Mouse (Mus musculus) 3T3-L1 (cell line): Measurements from ENCODE around the gene Fam19a1.
A peak's percentile ranks its signal among the peaks of the same experiment; 100 is the strongest.

ENCODE experiments used
- DNase-seq: peaks from one replicate; pipeline ENCODE4 v3.0.0-alpha.2; 2015; ENCODE audit warnings: low read depth, low spot score

Gene Fam19a1

GRCm38 (mm10) chr6:96258651-96259050 is 145.7 kb downstream of the Fam19a1 start:
- peak; percentile 67 for DNase-seq

DNA sequence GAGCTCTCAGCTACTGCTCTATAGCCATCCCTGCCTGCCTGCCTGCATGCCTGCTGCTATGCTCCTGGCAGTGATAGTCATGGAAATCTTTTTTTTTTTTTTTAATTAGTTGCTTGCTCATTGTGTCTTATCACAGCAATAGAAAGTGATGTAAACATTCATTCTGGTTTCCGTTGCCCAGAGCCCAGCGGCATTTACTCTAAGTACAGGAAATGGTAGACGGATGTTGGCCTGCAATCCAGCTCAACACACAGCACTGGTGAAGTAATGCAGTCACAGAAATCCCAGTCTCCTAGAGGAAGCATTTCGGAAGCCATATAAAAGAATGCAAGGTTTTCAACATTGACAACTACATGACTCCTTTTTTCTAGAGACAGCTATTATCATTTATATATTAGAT is 153.5 kb downstream of the Fam19a1 start:
- DNase-seq = no peak

DNA sequence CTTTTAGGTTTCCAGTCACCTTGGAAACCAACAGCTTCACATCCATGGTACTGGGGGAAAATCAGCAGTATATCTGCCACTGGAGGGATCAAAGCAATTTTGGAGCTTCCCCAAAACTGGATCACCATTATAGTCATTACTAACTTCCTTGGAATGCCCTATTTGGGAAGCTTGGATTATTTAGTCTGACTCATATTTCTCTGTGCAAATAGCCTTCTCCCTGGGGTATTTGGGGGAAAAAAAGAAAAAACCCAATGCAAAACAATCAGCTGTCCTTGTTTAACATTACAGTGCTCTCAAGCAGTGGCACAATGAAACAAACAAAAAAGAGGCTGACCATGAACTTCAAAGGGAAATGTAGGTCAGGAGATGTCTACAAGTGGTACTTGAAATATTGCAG is 155.8 kb downstream of the Fam19a1 start:
- peak; percentile 94 for DNase-seq

- no peak for DNase-seq
These were observed 157.5 kb downstream of the Fam19a1 start for GRCm38 (mm10) chr6:96270436-96270835.

- DNase-seq = peak; percentile 82
These were observed 170.8 kb downstream of the Fam19a1 start for GRCm38 (mm10) chr6:96283731-96284130.

- no peak for DNase-seq
These were observed 171.6 kb downstream of the Fam19a1 start for GRCm38 (mm10) chr6:96284590-96284989.

GRCm38 (mm10) chr6:96286276-96286675 is 173.3 kb downstream of the Fam19a1 start:
- no peak for DNase-seq

GRCm38 (mm10) chr6:96287377-96287776 is 174.4 kb downstream of the Fam19a1 start:
- no peak for DNase-seq

GRCm38 (mm10) chr6:96289672-96290071 is 176.7 kb downstream of the Fam19a1 start:
- no peak for DNase-seq

- DNase-seq = no peak
These were observed 234.5 kb downstream of the Fam19a1 start for GRCm38 (mm10) chr6:96347491-96347890.

DNA sequence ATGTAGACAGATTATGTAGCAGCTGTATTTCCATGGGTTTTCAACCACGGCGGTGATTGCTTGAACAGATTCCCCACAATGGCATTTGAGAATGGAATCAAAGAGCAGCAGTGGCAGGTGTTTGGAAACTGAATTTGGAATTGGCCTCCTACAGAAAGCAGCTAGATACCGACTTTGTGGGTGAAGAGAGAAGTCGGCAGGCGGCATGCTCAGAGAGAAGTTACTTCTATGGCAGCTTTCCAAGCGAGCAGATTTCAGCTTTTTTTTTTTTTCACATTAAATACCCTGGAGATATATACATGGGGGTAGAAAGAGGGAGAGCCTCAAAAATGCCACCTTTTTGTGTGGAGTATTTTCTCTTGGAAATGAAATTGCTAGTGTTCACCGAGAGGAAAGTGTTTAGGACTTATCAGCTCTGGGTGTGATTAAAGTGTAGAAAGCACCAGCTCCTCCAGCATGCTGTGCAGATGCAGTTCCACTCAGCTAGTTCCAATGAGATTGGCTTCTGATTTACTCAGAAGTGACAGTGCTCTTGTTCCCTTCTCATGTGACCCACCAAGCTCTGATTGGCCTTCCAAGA is 236.6 kb downstream of the Fam19a1 start:
- no peak for DNase-seq

GRCm38 (mm10) chr6:96369544-96369943 is 256.6 kb downstream of the Fam19a1 start:
- no peak for DNase-seq

GRCm38 (mm10) chr6:96372848-96373247 is 259.9 kb downstream of the Fam19a1 start:
- DNase-seq = no peak

DNA sequence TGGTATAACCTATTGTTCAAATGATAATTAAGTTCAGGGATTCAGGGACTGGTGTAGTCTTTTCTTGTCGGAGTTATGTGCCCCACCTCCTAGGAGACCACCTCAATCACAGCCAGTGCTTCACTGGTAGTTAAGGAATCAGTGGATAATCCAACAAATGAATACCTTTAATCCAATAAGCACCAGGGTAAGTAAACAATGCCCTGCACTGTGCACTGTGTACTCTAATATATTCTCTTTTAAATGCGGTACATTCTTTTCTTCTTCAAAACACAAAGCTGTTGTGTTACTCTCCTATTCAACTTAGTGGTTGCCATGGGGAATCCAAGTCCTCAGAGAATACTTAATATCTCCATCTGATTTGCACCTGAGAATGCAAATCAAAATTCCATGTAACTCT is 260.3 kb downstream of the Fam19a1 start:
- DNase-seq = no peak

- no peak for DNase-seq
These were observed 263.8 kb downstream of the Fam19a1 start for GRCm38 (mm10) chr6:96376773-96377172.

- no peak for DNase-seq
These were observed 266.3 kb downstream of the Fam19a1 start for GRCm38 (mm10) chr6:96379229-96379628.

DNA sequence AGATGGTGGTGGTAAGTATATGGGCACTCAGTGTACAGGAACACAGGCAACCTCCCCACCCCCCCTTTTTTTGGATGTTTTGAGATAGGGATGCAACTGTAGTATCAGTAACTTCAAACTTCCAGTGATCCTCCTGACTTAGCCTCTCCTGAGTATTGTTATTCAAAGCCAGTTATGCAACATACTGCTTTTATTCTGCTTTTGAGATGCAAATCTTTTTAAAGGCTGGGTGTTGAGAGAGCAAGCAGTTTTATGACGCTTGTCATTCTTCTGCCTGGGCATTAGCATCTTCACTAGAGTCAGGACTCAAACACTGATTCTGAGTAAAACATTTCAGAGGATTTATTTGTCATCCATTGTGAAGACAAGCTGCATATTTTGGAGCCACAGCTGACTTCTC is 271.5 kb downstream of the Fam19a1 start:
- DNase-seq = no peak

- no peak for DNase-seq
These were observed 305.9 kb downstream of the Fam19a1 start for GRCm38 (mm10) chr6:96418866-96419265.

DNA sequence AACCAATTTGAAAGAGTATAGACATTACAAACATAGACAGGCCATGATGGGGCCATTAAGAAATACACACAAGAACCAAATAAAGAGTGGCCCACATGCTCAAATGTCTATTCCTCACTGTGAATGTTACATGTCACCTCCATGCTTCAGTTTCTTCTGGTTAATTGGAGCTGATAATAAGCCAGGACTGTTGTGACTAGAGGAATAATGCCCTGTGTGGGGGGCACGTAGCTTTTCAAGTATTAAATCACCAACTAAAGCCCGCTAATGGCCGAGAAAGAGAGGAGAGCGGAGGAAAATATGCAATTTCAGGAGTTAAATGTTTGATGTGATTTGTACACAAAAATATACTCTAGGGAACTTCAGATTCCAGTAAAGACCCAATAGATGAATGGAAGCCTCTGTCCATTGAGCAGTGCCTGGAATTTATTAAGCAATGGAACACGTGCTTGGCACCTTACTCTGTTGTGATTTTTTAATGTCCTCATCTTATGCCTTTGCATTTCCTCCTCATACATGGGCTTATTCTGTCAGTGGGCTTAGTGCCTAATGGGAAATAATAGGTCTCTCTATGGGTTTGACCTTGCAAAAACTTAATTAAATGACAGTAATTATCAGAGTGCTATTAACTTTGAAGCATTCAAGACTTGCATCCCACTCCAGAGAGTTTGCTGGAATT is 306.9 kb downstream of the Fam19a1 start:
- DNase-seq = no peak

DNA sequence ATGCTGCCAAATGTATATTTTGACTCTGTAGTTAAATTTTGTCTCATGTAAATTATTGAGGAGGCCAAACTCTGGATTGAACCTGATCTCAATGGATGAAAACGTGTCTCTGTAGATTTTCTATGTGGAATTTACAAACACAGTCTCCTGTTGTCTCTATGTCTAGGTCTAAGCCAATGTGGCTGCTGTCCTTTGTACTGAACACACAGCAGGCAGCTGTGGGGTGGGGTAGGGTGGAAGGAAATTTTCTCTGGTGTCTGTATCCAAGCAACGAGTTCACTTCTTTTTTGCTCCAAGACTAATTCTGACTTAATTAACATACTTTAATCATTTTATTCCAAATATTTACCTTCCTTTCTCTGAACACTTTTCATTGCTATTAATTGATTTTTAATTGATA is 307.6 kb downstream of the Fam19a1 start:
- peak; percentile 7 for DNase-seq

DNA sequence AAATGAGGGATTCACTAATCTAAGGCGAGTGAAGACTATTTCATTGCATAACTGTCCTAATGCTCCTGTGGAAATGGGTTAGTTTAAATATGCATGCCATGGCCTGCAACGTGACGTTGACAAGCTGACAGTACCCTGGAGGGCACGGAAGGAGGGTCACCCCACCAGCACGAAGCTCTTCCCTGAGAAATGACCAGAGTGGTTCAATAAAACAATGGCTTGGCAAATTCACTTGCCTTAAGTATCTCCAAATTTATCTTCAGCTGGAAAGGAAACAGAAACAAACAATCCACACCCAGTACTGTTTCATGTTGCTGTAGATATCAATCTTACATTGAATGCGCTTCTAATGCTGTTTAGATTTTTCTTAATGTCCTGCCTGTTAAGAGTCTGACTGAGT is 316.4 kb downstream of the Fam19a1 start:
- DNase-seq = no peak

DNA sequence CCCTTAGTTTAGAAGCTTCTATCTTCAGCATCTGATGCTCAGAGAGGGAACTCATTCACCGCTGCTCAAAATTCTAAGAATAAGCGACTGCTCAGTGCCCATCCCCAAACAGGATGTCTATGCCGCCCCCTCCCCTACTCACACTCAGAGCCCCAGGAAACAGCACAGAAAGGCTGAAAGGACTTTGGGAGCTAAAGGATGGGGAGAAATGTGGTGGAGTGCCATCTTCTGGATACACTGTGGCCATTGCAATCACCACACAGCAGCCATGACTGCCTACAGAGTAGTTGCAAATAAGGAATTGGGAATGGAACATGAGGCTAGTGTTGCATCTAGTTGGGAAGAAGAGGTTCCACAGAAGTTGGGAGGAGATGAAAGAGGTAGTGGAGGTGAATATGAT is 319.4 kb downstream of the Fam19a1 start:
- no peak for DNase-seq

DNA sequence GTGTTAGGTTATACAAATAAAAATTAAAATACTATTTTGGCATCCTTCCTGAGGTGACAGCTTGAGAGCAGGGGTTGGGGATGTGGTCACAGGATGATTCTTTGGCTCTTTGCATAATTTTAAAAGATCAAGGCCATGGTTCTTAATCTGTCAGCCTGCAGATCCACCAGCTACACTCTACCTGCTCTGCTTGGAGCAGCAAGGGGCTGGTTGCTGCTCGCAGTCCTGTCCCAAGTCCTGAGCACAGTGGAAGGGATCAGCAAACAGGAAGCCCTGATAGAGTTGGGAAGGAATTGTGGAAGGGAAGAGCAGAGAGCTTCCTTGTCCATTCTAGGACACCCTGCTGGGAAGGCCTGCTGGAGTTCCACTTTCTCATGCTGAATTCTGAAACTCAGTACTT is 320.9 kb downstream of the Fam19a1 start:
- no peak for DNase-seq

- no peak for DNase-seq
These were observed 322.6 kb downstream of the Fam19a1 start for GRCm38 (mm10) chr6:96435545-96435944.
